Mouse (Mus musculus): ENCODE data around the gene Snx11.
A peak's percentile ranks its signal among the peaks of the same experiment; 100 is the strongest.

DNA sequence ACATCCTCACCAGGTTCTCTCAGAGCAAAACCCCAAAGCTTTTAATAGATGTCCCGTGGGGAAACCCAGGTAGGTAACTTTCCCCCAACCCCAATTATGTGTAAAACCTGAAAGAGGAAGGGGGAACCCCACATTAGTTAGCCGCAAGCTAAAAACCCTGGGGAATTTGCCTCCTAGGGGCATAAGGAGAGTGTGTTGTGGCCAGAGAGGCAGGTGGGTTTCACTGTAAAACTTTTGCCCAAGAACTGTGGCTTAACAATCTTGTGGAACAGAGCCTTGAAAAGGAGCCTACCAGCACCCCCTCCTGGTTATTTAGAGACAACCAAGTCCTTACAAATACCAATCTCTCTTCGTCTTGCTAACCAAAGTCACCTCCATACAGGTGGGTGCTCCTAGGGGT, 2.8 kb downstream of the Snx11 start:
- TF ChIP-seq CTCF (IDR thresholded peaks at IDR 0.05; ENCODE audit: low read depth) (peak; percentile 10; the same call in 1 of the 2 replicates), EP300 (IDR thresholded peaks at IDR 0.05; ENCODE audit: low read depth) (no peak)
